Mouse (Mus musculus) urinary bladder, adult 18-20 months (tissue): ENCODE measurements around the gene Dhx30.

Source experiments
- DNase-seq, 2 experiments: peaks; one replicate each; pipeline ENCODE4 v3.0.0; 2022; ENCODE audit warnings: low spot score in 2 of 2, mixed read lengths in 2 of 2

Dhx30 gene

GRCm38 (mm10) chr9:110045763-110046377 lies 71.8 kb downstream of the Dhx30 start:
- DNase-seq, result no peak

DNA sequence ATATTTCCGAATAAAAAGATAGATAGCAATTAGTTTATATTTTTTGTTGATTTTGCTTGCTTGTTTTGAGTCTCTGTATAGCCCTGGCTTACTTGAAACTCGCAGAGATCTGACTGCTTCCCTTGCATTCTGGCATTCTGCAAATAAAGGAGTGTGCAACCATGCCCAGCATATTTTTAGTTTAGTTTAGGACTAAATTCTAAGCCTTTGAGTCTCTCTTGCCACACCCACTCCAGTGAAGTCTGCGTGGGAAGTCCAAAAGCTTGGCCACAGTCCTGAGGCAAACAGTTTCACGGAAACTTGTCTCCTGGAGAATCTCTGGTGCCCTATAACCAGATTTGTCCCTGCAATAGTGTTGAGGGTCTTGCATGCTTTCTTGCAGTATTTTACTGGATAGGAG lies 73.3 kb downstream of the Dhx30 start:
- no peak for DNase-seq

DNA sequence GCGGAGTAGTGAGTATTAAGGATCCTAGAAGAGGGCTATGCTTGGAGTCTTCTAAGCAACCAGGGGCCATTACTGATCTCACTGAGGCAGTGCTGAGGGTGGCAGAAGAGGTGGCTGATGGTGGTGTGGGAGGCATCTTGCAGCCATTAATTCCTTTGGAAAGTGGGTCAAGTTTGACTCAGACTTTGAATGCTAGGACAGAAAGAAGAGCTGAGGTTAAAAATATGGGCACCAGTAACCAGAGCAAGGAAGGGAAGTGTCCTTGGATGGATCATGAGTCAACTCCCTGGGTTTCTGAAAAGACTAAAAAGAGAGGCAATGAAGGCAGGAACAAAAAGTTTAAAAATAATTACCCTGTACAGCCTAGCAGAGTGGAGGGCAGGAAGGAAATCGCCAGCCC lies 79.1 kb downstream of the Dhx30 start:
- no peak for DNase-seq

DNA sequence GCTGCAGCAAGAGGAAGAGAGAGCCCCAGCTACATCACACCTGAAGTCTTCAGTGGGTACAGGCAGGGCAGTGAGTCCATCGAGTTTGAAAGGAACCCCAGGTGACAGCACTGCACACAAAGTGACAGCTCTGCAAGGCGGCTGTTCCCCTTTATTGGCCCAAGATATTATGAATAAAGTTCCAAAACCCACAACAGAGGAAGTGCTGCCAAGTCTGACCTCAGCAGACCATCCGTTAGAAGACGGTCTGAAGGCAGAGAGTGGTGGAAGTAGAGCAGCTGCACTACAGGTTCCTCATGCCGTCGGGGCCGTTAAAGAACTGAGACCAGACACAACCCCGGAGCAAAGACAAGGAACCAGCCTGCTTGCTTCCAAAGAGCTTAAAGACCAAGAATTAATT lies 79.7 kb downstream of the Dhx30 start:
- no peak for DNase-seq

- no peak for DNase-seq
These were observed 82.5 kb downstream of the Dhx30 start for GRCm38 (mm10) chr9:110035091-110035490.
